Mouse (Mus musculus) MEL (cell line): ENCODE results near the gene Usp40.

Experiments used
- CTCF ChIP-seq, 3 experiments: IDR thresholded peaks in 2 of 3; conservative IDR thresholded peaks in 1 of 3; 2 replicates each; pipeline ENCODE4 v1.5.1; 2011 to 2012; ENCODE audit warnings: low read length in 3 of 3, low read depth in 2 of 3, mild to moderate bottlenecking in 2 of 3, improper control_type of control experiment in 1 of 3, inconsistent platforms in 1 of 3, mixed read lengths in 1 of 3, moderate library complexity in 1 of 3; ENCODE audit not compliant: control insufficient read depth in 1 of 3, insufficient read depth in 1 of 3, poor library complexity in 1 of 3, severe bottlenecking in 1 of 3
- POLR2A ChIP-seq, 2 experiments: IDR thresholded peaks; 2 replicates each; pipeline ENCODE4 v1.6.1; 2011 to 2012; ENCODE audit warnings: low read length in 2 of 2, mild to moderate bottlenecking in 2 of 2, control low read depth in 1 of 2, improper control_type of control experiment in 1 of 2, low read depth in 1 of 2, moderate library complexity in 1 of 2; ENCODE audit not compliant: control insufficient read depth in 1 of 2, insufficient read depth in 1 of 2, poor library complexity in 1 of 2
- POLR2AphosphoS2 ChIP-seq: IDR thresholded peaks from 2 replicates; pipeline ENCODE4 v1.6.1; 2011; ENCODE audit warnings: low read length, improper control_type of control experiment
- RCOR1 ChIP-seq: IDR thresholded peaks from 2 replicates; pipeline ENCODE4 v1.6.1; 2012; ENCODE audit warnings: low read depth, mild to moderate bottlenecking, inconsistent platforms, low read length, improper control_type of control experiment

GRCm38 (mm10) chr1:87920056-87920614, 88.2 kb downstream of the Usp40 start:
- TF ChIP-seq CTCF (IDR thresholded peaks at IDR 0.05 in 2 of 3, conservative IDR thresholded peaks at IDR 0.05 in 1 of 3; ENCODE audit: control insufficient read depth in 1 of 3, insufficient read depth in 1 of 3, low read depth in 2 of 3, low read length in 3 of 3, poor library complexity in 1 of 3, severe bottlenecking in 1 of 3): no peak
- no peak for TF ChIP-seq POLR2A (IDR thresholded peaks at IDR 0.05; ENCODE audit: control insufficient read depth in 1 of 2, insufficient read depth in 1 of 2, low read depth in 1 of 2, low read length in 2 of 2, poor library complexity in 1 of 2)
- no peak for TF ChIP-seq RCOR1
- TF ChIP-seq POLR2AphosphoS2: no peak
